9 mouse cellular contexts compared by ENCODE assay signal in genomic region chr9:51292674-51293073, GRCm38 (mm10). TPM values are rescaled to one million over a fixed set of nuclear protein-coding genes. Genes with fewer than 3 reads are reported as not detected.
DNase-seq lines count a peak whose midpoint lies in the region; ATAC-seq lines count a peak whose summit lies in the region.
"Had no signal": no experiment of that assay in that cellular context is flagged by ENCODE, and none has a peak within 500 bp of the region (broad histone marks: within the 10 kb centered on the region; RNA-seq: fewer than 3 reads in every experiment).

No protein-coding gene starts in this region.

- no peak overlapping the region for H3K4me3 ChIP-seq in forebrain, embryonic 15.5 days
- no peak overlapping the region for H3K4me3 ChIP-seq in hindbrain, embryonic 14.5 days (replicated peaks; ENCODE audit: low read length)
- H3K4me3 ChIP-seq: megakaryocyte, embryonic 14.5 days had no signal

- H3K4me2 ChIP-seq in forebrain, embryonic 15.5 days (replicated peaks) = no peak overlapping the region
- no peak overlapping the region for H3K4me2 ChIP-seq in hindbrain, embryonic 14.5 days (replicated peaks)

- 32% methylated on average over 4 of the region's 4 CpGs for WGBS in forebrain, embryonic 15.5 days
- WGBS in hindbrain, embryonic 14.5 days = 33% methylated on average over 4 of the region's 4 CpGs

- no peaks in the 10 kb centered on the region for H3K4me1 ChIP-seq in forebrain, embryonic 15.5 days
- no peaks in the 10 kb centered on the region for H3K4me1 ChIP-seq in hindbrain, embryonic 14.5 days (replicated peaks; ENCODE audit: control insufficient read depth, insufficient read depth, low read length)

- no peaks in the 10 kb centered on the region for H3K27me3 ChIP-seq in forebrain, embryonic 15.5 days
- H3K27me3 ChIP-seq in hindbrain, embryonic 14.5 days (ENCODE audit: control insufficient read depth, insufficient read depth, low read length) = no peaks in the 10 kb centered on the region

- H3K9me3 ChIP-seq in forebrain, embryonic 15.5 days = no peaks in the 10 kb centered on the region
- no peaks in the 10 kb centered on the region for H3K9me3 ChIP-seq in hindbrain, embryonic 14.5 days (ENCODE audit: control insufficient read depth, low read length)
- H3K9me3 ChIP-seq: megakaryocyte, embryonic 14.5 days had no signal

- no peaks in the 10 kb centered on the region for H3K36me3 ChIP-seq in forebrain, embryonic 15.5 days
- no peaks in the 10 kb centered on the region for H3K36me3 ChIP-seq in hindbrain, embryonic 14.5 days (replicated peaks; ENCODE audit: control insufficient read depth, insufficient read depth)

- DNase-seq in Muller cell, postnatal 12 days (ENCODE audit: inconsistent ontology term) = peak; percentile 62
- peak; percentile 61 for DNase-seq in cerebellum, adult 11 months
- DNase-seq in hindbrain, embryonic 14.5 days (ENCODE audit: low spot score) = peak; percentile 95
- peak; percentile 82 to 85 for DNase-seq in layer of hippocampus, postnatal 10 days (ENCODE audit: low spot score in 2 of 2)
- DNase-seq in lung, postnatal 4 days = peak; percentile 36 to 81
- DNase-seq in right cerebral cortex, postnatal 10 days (ENCODE audit: low spot score in 2 of 2) = peak; percentile 88 to 89
- DNase-seq in urinary bladder, postnatal 36 days (ENCODE audit: low spot score in 2 of 2) = peak; percentile 61 to 68

- peak; percentile 80 for ATAC-seq in forebrain, embryonic 15.5 days (replicated peaks)
- peak; percentile 73; the same call in 1 of the 2 replicates for ATAC-seq in hindbrain, embryonic 14.5 days (ENCODE audit: low FRiP score)

- no peak overlapping the region for H3K27ac ChIP-seq in forebrain, embryonic 15.5 days (replicated peaks)
- H3K27ac ChIP-seq in hindbrain, embryonic 14.5 days = no peak overlapping the region

- H3K9ac ChIP-seq in forebrain, embryonic 15.5 days (replicated peaks) = no peak overlapping the region
- H3K9ac ChIP-seq in hindbrain, embryonic 14.5 days = no peak overlapping the region

RNA-seq across cellular contexts. Expression of gene Colca2, which starts 14.3 kb away (rescaled TPM):
- 0.70 and 1.1 TPM in 2 replicates for polyA plus RNA-seq in forebrain, embryonic 15.5 days (2015; fragmentation: Nextera tagmentation; extraction: Ambion mirVana)
- polyA plus RNA-seq in hindbrain, embryonic 14.5 days (2014; fragmentation: Nextera tagmentation; extraction: Ambion mirVana) = 0.50 and 0.62 TPM in 2 replicates
- total RNA-seq in layer of hippocampus, postnatal 10 days (2021) = 1 to 10 TPM in 1 of 2 experiments, under 1 TPM in 1; 0.96 to 1.5 TPM

RNA-seq across cellular contexts. Expression of gene 1810046K07Rik, which starts 36.0 kb away (rescaled TPM):
- polyA plus RNA-seq in forebrain, embryonic 15.5 days (2015; fragmentation: Nextera tagmentation; extraction: Ambion mirVana) = not detected in 2 replicates
- not detected in 2 replicates for polyA plus RNA-seq in hindbrain, embryonic 14.5 days (2014; fragmentation: Nextera tagmentation; extraction: Ambion mirVana)
- total RNA-seq in layer of hippocampus, postnatal 10 days (2021) = not detected
